Mouse (Mus musculus) gastrocnemius, adult 18-20 months (tissue): ENCODE measurements around the gene Sox30. TPM values are rescaled to one million over a fixed set of nuclear protein-coding genes. Genes with fewer than 3 reads are reported as not detected.
A peak's percentile ranks its signal among the peaks of the same experiment; 100 is the strongest.

Experiments
- DNase-seq: peaks from one replicate; pipeline ENCODE4 v3.0.0; 2021; ENCODE audit warnings: low spot score
- total RNA-seq, 2 experiments: library from RNA; stranded (reverse); gene quantifications; 2 replicates each; pipeline ENCODE4 v1.2.3; 2021

Sox30 gene
- total RNA-seq, 2 experiments from 2014 or later, result not detected

- DNase-seq, result peak; percentile 70
These were observed 76.0 kb downstream of the Sox30 start, which contains the start of gene Adam19 for GRCm38 (mm10) chr11:46055896-46056769. TSS of gene Adam19 (plus strand) at chr11:46055992.

DNA sequence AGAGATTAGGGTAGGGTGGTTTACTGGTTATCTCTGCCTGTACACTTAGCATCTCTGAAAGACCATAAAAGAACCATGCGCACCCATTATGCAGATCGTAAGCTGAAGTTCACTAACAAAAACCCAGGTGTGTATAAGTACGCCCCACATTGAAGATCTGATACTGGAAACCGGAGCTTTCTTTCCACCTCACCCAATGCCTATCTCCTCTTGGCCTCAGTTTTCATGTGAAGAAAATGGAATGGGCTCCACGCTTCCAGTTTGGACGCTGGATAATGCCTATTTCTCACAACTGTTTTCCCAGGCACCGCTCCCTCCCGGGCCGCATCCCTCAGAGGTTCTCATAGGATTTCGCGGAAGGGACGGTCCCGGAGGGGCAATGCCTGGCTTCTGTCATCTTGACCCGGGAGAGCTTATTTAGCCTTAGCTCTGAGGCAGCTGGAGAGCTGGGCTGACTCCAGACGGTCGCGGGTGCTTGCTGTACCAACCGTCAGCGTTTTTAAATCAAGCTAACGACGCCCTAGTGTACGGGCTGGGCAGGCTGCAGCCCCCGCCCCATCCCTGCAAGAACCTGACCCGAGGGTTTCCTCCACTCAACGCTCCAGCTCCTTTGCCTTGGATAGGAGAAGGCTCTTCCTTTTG is 76.8 kb downstream of the Sox30 start:
- DNase-seq, result peak; percentile 39

DNA sequence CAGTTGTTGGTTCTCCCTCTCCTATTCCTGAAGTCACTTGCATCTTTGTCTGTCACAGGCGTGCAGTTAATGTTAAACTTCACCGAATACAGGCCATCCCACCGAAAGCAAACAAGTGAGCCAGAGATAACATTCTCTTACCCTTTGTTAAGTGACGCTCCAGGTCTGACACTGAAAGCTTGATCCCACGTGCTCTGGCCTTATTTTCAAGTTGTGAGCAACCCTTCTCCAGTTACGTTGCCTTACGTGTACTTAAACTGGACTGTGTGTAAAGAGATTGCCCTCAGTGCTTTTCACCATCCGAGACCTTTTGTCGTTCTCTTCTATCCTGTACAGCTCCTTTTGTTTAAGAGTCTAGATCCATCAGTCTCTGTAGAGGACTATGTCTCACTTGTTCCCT is 77.9 kb downstream of the Sox30 start:
- peak; percentile 14 for DNase-seq

DNA sequence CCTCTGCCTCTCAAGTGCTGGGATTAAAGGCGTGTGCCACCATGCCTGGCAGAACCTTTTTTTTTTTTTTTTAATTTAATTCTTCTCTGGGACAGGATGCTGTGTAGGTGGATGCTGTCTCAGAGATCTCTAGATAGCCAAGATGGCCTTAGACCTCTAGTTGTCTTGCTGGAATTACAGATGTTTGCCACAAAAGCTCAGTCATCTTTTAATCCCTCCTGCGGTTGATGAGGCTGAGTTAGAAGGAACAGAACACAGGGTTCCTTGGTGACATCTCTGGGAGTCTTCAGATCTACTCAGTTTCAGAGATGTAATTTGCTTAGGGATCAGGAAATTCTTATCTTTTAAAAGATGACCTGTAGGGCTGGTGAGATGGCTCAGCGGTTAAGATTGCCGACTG is 78.8 kb downstream of the Sox30 start:
- no peak for DNase-seq

DNA sequence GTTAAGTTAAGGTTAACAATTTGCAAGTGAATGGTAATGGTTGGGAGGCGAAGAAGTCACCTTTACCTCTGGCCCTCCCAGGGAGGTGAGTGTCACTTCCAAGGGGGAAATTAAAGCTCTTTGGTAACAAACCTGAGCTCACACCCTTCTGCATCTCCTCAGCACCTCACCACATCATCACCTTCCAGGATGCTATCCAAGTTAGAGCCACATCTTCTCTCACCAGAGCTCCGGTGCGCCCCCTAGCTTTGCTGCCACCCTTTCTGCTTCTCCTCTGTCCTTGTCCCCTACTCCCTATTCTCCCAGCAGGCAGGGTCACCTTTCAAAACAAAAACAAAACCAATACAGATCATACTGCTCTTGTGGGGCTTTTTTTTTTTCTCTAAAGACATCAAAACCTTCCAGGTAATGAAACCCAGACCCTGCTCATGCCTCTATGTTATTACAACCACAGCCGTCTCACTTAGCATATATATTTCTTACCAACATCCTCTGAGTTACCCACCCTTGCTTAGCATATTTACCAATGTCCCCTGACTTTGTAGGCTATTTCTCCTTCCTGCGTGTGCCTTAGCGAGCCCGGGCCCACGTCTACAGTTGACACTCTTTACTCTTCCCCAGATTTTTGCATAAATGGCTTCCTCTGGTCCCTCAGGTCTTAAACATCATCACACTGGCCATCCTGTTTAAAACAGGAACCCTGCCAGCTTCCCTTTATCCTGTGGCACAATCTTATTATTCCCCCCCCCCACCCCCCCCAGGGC is 80.0 kb downstream of the Sox30 start:
- no peak for DNase-seq

- DNase-seq, result no peak
These were observed 80.5 kb downstream of the Sox30 start for GRCm38 (mm10) chr11:46060651-46061020.

- DNase-seq, result no peak
These were observed 81.8 kb downstream of the Sox30 start for GRCm38 (mm10) chr11:46061776-46062445.

GRCm38 (mm10) chr11:46062569-46062968 is 82.5 kb downstream of the Sox30 start:
- DNase-seq, result no peak

DNA sequence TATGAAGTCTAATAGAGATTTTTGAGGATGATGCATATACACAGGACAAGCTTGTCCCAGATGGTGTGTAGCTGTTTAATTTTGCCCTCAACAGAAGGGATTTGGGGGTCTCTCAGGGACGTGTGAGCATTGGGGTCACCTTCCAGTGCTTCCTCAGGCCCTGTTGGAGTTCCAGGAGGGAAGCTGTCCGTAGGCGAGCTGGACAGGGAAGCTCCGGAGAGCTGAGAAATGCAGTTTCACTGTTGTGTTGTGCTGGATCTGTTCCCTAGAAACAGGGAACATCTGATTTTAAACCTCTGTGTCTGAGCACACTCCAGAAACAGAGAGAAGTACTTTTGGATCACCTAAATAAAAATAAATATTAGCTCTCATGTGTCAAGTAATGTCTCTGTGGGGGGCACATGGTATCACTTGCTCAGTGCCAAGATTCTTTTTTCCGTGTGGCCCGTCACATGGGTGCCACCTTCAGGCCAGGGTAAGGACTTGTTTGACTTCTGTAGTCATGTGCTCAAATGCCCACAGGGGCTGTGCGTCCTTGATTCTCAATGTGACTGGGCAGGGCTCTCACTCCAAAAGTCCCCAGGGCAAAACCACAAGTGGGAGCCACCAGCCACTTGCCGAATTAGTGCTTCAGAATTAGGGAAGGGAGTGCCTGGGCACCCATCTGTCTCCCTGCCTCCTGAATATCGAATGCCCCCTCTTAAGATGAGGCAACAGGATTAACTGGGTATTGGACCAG is 83.1 kb downstream of the Sox30 start:
- peak; percentile 53 for DNase-seq

GRCm38 (mm10) chr11:46064767-46065166 is 84.7 kb downstream of the Sox30 start:
- DNase-seq, result no peak

DNA sequence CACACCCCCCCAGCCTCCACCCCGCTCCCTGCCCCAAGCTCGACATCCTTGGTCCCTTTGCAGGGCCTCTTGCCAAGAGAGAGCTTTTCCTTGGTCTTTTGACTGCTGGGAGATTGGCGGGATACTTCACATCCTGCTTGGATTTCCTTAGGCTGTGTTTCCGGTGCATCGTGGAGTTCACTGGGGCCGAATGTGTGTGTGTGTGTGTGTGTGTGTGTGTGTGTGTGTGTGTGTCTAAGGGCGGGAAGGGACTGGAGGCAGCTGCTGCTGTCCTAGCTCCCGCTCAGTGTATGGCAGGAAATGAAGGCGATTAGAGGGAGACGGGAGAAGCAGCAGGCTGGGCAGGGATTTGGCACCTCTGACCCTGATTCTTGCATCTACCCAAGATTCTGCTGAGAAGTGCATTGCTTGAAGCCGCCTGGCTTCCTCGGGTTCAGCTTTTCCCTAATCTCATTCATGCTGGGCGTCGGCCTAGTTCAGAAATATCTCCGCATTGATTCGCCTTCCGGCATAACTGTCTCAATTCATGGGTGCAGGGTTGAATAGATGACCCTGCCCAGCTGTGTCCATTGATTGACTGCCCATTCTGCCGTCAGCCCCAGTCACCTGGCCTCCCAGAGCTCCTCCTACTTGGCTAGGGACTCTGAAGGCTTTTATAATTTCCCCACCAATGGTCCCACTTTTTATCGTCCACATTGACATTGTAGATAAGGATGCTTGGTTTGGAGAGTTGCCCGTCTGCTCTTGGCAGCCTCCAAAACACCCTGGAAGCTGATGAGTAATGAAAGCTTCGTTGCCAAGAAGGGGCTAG is 85.3 kb downstream of the Sox30 start:
- peak; percentile 30 for DNase-seq

Other genes starting within 250 kb of the Sox30 start
- 10 to 100 TPM; 42.4 to 45.3 TPM for gene Clint1, start 128.3 kb upstream of the Sox30 start, total RNA-seq
- gene Lsm11, start 35.4 kb upstream of the Sox30 start, total RNA-seq, result 1 to 10 TPM; 2.3 TPM
- gene Thg1l, start 24.8 kb upstream of the Sox30 start, total RNA-seq, result 1 to 10 TPM; 3.7 to 3.9 TPM
- under 1 TPM; 0.48 to 0.50 TPM for gene Gm12166, start 72.0 kb downstream of the Sox30 start, total RNA-seq
- gene Adam19, start 75.7 kb downstream of the Sox30 start, total RNA-seq, result 1 to 10 TPM; 1.9 to 4.1 TPM
- gene Nipal4, start 186.2 kb downstream of the Sox30 start, total RNA-seq, result not detected